Mouse (Mus musculus) hindbrain, postnatal 0 days (tissue): ENCODE measurements around the gene Opa1. TPM values are rescaled to one million over a fixed set of nuclear protein-coding genes. Genes with fewer than 3 reads are reported as not detected.

ENCODE experiments used
- ATAC-seq: fragments of 200-750 bp; cut with Nextera tagmentation; 2 replicates; pipeline ENCODE4 v1.8.0; 2017; ENCODE audit warnings: mild to moderate bottlenecking, moderate TSS enrichment, moderate library complexity
- DNase-seq: peaks from one replicate; pipeline ENCODE4 v3.0.0-alpha.2; 2015; ENCODE audit warnings: low spot score
- H3K27ac ChIP-seq: fragments of 300-500 bp; sonication (generic); 2 replicates; pipeline ENCODE4 v1.5.1; 2014; ENCODE audit warnings: mild to moderate bottlenecking
- H3K27me3 ChIP-seq: fragments of 300-500 bp; sonication (generic); 2 replicates; pipeline ENCODE4 v1.6.1; 2014; ENCODE audit warnings: low read length, mixed read lengths; ENCODE audit not compliant: insufficient read depth
- H3K36me3 ChIP-seq: fragments of 300-500 bp; sonication (generic); 2 replicates; pipeline ENCODE4 v1.6.1; 2014; ENCODE audit warnings: low read length, mixed read lengths; ENCODE audit not compliant: insufficient read depth
- H3K4me1 ChIP-seq: fragments of 300-500 bp; sonication (generic); 2 replicates; pipeline ENCODE4 v1.6.1; 2014; ENCODE audit warnings: antibody characterized with exemption, low read length, mixed read lengths; ENCODE audit not compliant: insufficient read depth
- H3K4me2 ChIP-seq: fragments of 300-500 bp; sonication (generic); 2 replicates; pipeline ENCODE4 v1.6.1; 2014; ENCODE audit warnings: low read depth, mild to moderate bottlenecking, low read length, moderate library complexity, mixed read lengths
- H3K4me3 ChIP-seq: fragments of 300-500 bp; sonication (generic); 2 replicates; pipeline ENCODE4 v1.5.1; 2014; ENCODE audit warnings: low read length
- H3K9ac ChIP-seq: fragments of 300-500 bp; sonication (generic); replicated peaks from 2 replicates; pipeline ENCODE4 v1.6.1; 2014; ENCODE audit warnings: mild to moderate bottlenecking, low read length, moderate library complexity, mixed read lengths
- H3K9me3 ChIP-seq: fragments of 300-500 bp; sonication (generic); 2 replicates; pipeline ENCODE4 v1.6.1; 2016; ENCODE audit warnings: low read length, mixed read lengths
- CTCF ChIP-seq: IDR thresholded peaks from 2 replicates; pipeline ENCODE4 v1.5.1; 2016; ENCODE audit warnings: antibody characterized with exemption, control low read depth, low read depth
- WGBS: fragments of 180-500 bp; shearing (Covaris S2); extraction: QIAGEN DNeasy Blood & Tissue Kit; methylation state at CpG from one replicate; pipeline ENCODE4 v1.1.7; 2014; 5-methylcytosine and 5-hydroxymethylcytosine counted together
- polyA plus RNA-seq: library from polyadenylated mRNA; unstranded; fragments of >200 nt; fragmentation: Nextera tagmentation; extraction: Ambion mirVana; gene quantifications from 2 replicates; pipeline ENCODE4 v1.2.1, GENCODE M21; 2015
- total RNA-seq: library from RNA; depleted of rRNA; stranded (reverse); fragments of >200 nt; gene quantifications from 2 replicates; pipeline ENCODE4 v1.2.3, GENCODE M21; 2014

Gene Opa1
- total and polyA plus RNA-seq, 2 experiments from 2014 or later: 42.4 to 67.2 TPM

GRCm38 (mm10) chr16:29659101-29659810, 80.1 kb downstream of the Opa1 start:
- no peak overlapping the region for H3K4me3 ChIP-seq
- DNase-seq (peak; percentile 30), ATAC-seq (no peak)
- no peak overlapping the region for H3K4me2 ChIP-seq
- H3K27ac ChIP-seq: peak overlapping the region; percentile 73
- WGBS: 57% methylated on average over 13 of the region's 13 CpGs
- H3K9me3 ChIP-seq: no peaks in the 10 kb centered on the region
- H3K36me3 ChIP-seq: no peaks in the 10 kb centered on the region
- 0 out of 2 replicates have a peak, but pooled peaks cover 7% of the 10 kb centered on the region for H3K27me3 ChIP-seq
- peaks cover 14% of the 10 kb centered on the region for H3K4me1 ChIP-seq
- H3K9ac ChIP-seq: no peak overlapping the region
- TF ChIP-seq CTCF: no peak

GRCm38 (mm10) chr16:29663042-29663758, 84.1 kb downstream of the Opa1 start:
- WGBS: 90% methylated on average over 6 of the region's 6 CpGs
- Histone ChIP-seq H3K4me1 (peaks cover 7% of the 10 kb centered on the region; the same call in 1 of the 2 replicates), H3K27ac (no peak overlapping the region), H3K9me3 (no peaks in the 10 kb centered on the region), H3K36me3 (no peaks in the 10 kb centered on the region), H3K4me2 (no peak overlapping the region), H3K27me3 (0 out of 2 replicates have a peak, but pooled peaks cover 12% of the 10 kb centered on the region), H3K9ac (no peak overlapping the region), H3K4me3 (no peak overlapping the region)
- no peak for TF ChIP-seq CTCF
- ATAC-seq: no peak
- no peak for DNase-seq

- H3K9ac ChIP-seq: no peak overlapping the region
- no peak overlapping the region for H3K27ac ChIP-seq
- no peak for TF ChIP-seq CTCF
- H3K4me3 ChIP-seq: no peak overlapping the region
- 58% methylated on average over 4 of the region's 4 CpGs for WGBS
- no peak for DNase-seq
- H3K9me3 ChIP-seq: no peaks in the 10 kb centered on the region
- ATAC-seq: no peak
- 0 out of 2 replicates have a peak, but pooled peaks cover 12% of the 10 kb centered on the region for H3K27me3 ChIP-seq
- H3K4me1 ChIP-seq: peaks cover 5% of the 10 kb centered on the region; the same call in 1 of the 2 replicates
- no peaks in the 10 kb centered on the region for H3K36me3 ChIP-seq
- H3K4me2 ChIP-seq: no peak overlapping the region
Measured at GRCm38 (mm10) chr16:29664392-29664791, 85.3 kb downstream of the Opa1 start.

- H3K4me3 ChIP-seq: no peak overlapping the region
- H3K4me2 ChIP-seq: no peak overlapping the region
- no peak overlapping the region for H3K27ac ChIP-seq
- DNase-seq: peak; percentile 20
- H3K27me3 ChIP-seq: 0 out of 2 replicates have a peak, but pooled peaks cover 8% of the 10 kb centered on the region
- no peak overlapping the region for H3K9ac ChIP-seq
- H3K4me1 ChIP-seq: peaks cover 5% of the 10 kb centered on the region; the same call in 1 of the 2 replicates
- H3K36me3 ChIP-seq: no peaks in the 10 kb centered on the region
- 0 out of 2 replicates have a peak, but pooled peaks have one; percentile 29 for ATAC-seq
- no peaks in the 10 kb centered on the region for H3K9me3 ChIP-seq
- 13% methylated on average over 17 of the region's 17 CpGs for WGBS
- TF ChIP-seq CTCF: no peak
Measured at GRCm38 (mm10) chr16:29666991-29667701, 88.0 kb downstream of the Opa1 start.

- 18% methylated on average over 5 of the region's 5 CpGs for WGBS
- no peak for TF ChIP-seq CTCF
- no peak overlapping the region for H3K4me2 ChIP-seq
Measured at GRCm38 (mm10) chr16:29667702-29668061, 88.5 kb downstream of the Opa1 start.

GRCm38 (mm10) chr16:29668451-29668850, 89.3 kb downstream of the Opa1 start:
- H3K4me2 ChIP-seq: no peak overlapping the region
- H3K27ac ChIP-seq: no peak overlapping the region
- ATAC-seq (no peak), DNase-seq (no peak)
- no peak overlapping the region for H3K9ac ChIP-seq
- TF ChIP-seq CTCF: no peak
- H3K36me3 ChIP-seq: no peaks in the 10 kb centered on the region
- H3K4me1 ChIP-seq: peaks cover 5% of the 10 kb centered on the region; the same call in 1 of the 2 replicates
- H3K4me3 ChIP-seq: no peak overlapping the region
- WGBS: 59% methylated on average over 12 of the region's 12 CpGs
- 0 out of 2 replicates have a peak, but pooled peaks cover 8% of the 10 kb centered on the region for H3K27me3 ChIP-seq
- no peaks in the 10 kb centered on the region for H3K9me3 ChIP-seq

More at GRCm38 (mm10) chr16:29667702-29668061, 88.5 kb downstream of the Opa1 start:
- DNase-seq: no peak
- H3K27ac ChIP-seq: no peak overlapping the region
- H3K9ac ChIP-seq: no peak overlapping the region
- H3K4me1 ChIP-seq: peaks cover 5% of the 10 kb centered on the region; the same call in 1 of the 2 replicates
- ATAC-seq: 0 out of 2 replicates have a peak, but pooled peaks have one; percentile 24
- H3K27me3 ChIP-seq: 0 out of 2 replicates have a peak, but pooled peaks cover 8% of the 10 kb centered on the region
- no peak overlapping the region for H3K4me3 ChIP-seq
- H3K9me3 ChIP-seq: no peaks in the 10 kb centered on the region
- no peaks in the 10 kb centered on the region for H3K36me3 ChIP-seq
